Mouse (Mus musculus): ENCODE data around the gene Itgax. TPM values are rescaled to one million over a fixed set of nuclear protein-coding genes. Genes with fewer than 3 reads are reported as not detected.
"Not testable (repeated sequence)": the region's sequence is repeated elsewhere in the genome, so short reads cannot be mapped to it uniquely, and the experiment has no call there.

The Itgax gene
- polyA plus RNA-seq, 1 experiment from 2014 or later, result not detected

DNA sequence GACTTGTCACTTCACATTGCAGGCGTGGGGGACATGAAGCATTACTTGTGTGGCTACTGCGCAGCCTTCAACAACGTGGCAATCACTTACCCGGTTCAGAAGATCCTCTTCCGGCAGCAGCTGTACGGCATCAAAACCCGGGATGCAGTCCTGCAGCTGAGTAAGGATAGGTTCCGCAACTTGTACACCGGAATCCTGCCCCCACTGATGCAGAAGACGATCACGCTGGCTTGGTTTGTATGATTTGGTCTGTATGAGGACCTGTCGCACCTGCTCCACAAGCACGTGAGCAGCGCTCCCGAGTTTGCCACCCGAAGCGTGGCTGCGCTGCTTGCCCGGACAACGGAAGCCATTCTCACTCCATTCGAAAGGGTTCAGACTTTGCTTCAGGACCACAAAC lies 24.7 kb downstream of the Itgax start, which contains the start of gene Itgad:
TSS of gene Itgad (plus strand) at position 301 of the 400 bp plus-strand sequence.
- DNase-seq (ENCODE audit: low spot score), result no peak
- H3K27ac ChIP-seq, result no peak within 1 kb of the TSS
- H3K36me3 ChIP-seq (replicated peaks; ENCODE audit: control insufficient read depth, insufficient read depth), result no peaks in the 10 kb centered on the region
- no peak within 1 kb of the TSS for H3K4me3 ChIP-seq (replicated peaks; ENCODE audit: low read length)
- 95% methylated on average over 21 of the region's 21 CpGs for WGBS
- no peaks in the 10 kb centered on the region for H3K9me3 ChIP-seq (ENCODE audit: control insufficient read depth, low read length)
- ATAC-seq (ENCODE audit: low FRiP score), result no peak
- no peaks in the 10 kb centered on the region for H3K27me3 ChIP-seq (ENCODE audit: control insufficient read depth, insufficient read depth, low read length)
- H3K4me1 ChIP-seq (replicated peaks; ENCODE audit: control insufficient read depth, insufficient read depth, low read length), result no peaks in the 10 kb centered on the region
- no peak within 1 kb of the TSS for H3K4me2 ChIP-seq (replicated peaks)
- no peak within 1 kb of the TSS for H3K9ac ChIP-seq

DNA sequence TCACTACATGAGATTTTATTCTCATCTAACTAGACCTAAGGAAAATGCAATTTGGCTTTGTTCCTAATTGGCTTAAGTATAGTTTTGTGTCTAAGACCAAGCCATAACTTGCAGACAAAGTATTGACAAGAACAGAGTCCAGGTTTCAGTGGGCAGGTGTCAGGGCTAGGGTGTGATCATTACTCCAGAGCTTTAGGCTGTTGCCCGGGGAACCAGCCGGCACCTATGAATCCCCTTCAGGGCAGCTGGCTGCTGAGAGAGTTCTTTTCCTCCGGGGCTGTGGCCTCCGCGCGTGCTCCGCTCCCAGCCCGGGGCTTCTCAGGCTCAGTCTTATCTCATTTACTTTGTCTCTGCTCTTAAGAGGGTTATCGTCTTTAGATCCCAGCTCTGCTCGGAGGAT lies 25.6 kb downstream of the Itgax start:
- DNase-seq (ENCODE audit: low spot score) (no peak), ATAC-seq (ENCODE audit: low FRiP score) (no peak)
- Histone ChIP-seq H3K9me3 (ENCODE audit: control insufficient read depth, low read length) (no peaks in the 10 kb centered on the region), H3K27me3 (ENCODE audit: control insufficient read depth, insufficient read depth, low read length) (no peaks in the 10 kb centered on the region), H3K36me3 (replicated peaks; ENCODE audit: control insufficient read depth, insufficient read depth) (no peaks in the 10 kb centered on the region), H3K4me3 (replicated peaks; ENCODE audit: low read length) (no peak overlapping the region), H3K4me2 (replicated peaks) (no peak overlapping the region), H3K4me1 (replicated peaks; ENCODE audit: control insufficient read depth, insufficient read depth, low read length) (no peaks in the 10 kb centered on the region), H3K27ac (no peak overlapping the region), H3K9ac (no peak overlapping the region)
- 67% methylated on average over 10 of the region's 10 CpGs for WGBS

GRCm38 (mm10) chr7:128158688-128159354 lies 29.5 kb downstream of the Itgax start:
- H3K9ac ChIP-seq; H3K4me1 ChIP-seq (replicated peaks; ENCODE audit: control insufficient read depth, insufficient read depth, low read length); ATAC-seq (ENCODE audit: low FRiP score); H3K27me3 ChIP-seq (ENCODE audit: control insufficient read depth, insufficient read depth, low read length); H3K27ac ChIP-seq; H3K4me2 ChIP-seq (replicated peaks); H3K9me3 ChIP-seq (ENCODE audit: control insufficient read depth, low read length); H3K4me3 ChIP-seq (replicated peaks; ENCODE audit: low read length); H3K36me3 ChIP-seq (replicated peaks; ENCODE audit: control insufficient read depth, insufficient read depth); DNase-seq (ENCODE audit: low spot score): not testable (repeated sequence)
- WGBS, result 83% methylated on average over 8 of the region's 8 CpGs

- no peak for ATAC-seq (ENCODE audit: low FRiP score)
- Histone ChIP-seq H3K9me3 (ENCODE audit: control insufficient read depth, low read length) (no peaks in the 10 kb centered on the region), H3K4me1 (replicated peaks; ENCODE audit: control insufficient read depth, insufficient read depth, low read length) (no peaks in the 10 kb centered on the region), H3K4me3 (replicated peaks; ENCODE audit: low read length) (no peak overlapping the region), H3K9ac (no peak overlapping the region), H3K4me2 (replicated peaks) (no peak overlapping the region), H3K36me3 (replicated peaks; ENCODE audit: control insufficient read depth, insufficient read depth) (no peaks in the 10 kb centered on the region), H3K27ac (no peak overlapping the region), H3K27me3 (ENCODE audit: control insufficient read depth, insufficient read depth, low read length) (no peaks in the 10 kb centered on the region)
- no peak for DNase-seq (ENCODE audit: low spot score)
- 96% methylated on average over 4 of the region's 4 CpGs for WGBS
Measured at GRCm38 (mm10) chr7:128164001-128164400, 34.7 kb downstream of the Itgax start.

- Histone ChIP-seq H3K4me1 (replicated peaks; ENCODE audit: control insufficient read depth, insufficient read depth, low read length) (no peaks in the 10 kb centered on the region), H3K9me3 (ENCODE audit: control insufficient read depth, low read length) (no peaks in the 10 kb centered on the region), H3K9ac (no peak overlapping the region), H3K36me3 (replicated peaks; ENCODE audit: control insufficient read depth, insufficient read depth) (no peaks in the 10 kb centered on the region), H3K27ac (no peak overlapping the region), H3K4me2 (replicated peaks) (no peak overlapping the region), H3K4me3 (replicated peaks; ENCODE audit: low read length) (no peak overlapping the region), H3K27me3 (ENCODE audit: control insufficient read depth, insufficient read depth, low read length) (no peaks in the 10 kb centered on the region)
- no peak for DNase-seq (ENCODE audit: low spot score)
- 95% methylated on average over 7 of the region's 7 CpGs for WGBS
- no peak for ATAC-seq (ENCODE audit: low FRiP score)
Measured at GRCm38 (mm10) chr7:128166391-128166790, 37.0 kb downstream of the Itgax start.

DNA sequence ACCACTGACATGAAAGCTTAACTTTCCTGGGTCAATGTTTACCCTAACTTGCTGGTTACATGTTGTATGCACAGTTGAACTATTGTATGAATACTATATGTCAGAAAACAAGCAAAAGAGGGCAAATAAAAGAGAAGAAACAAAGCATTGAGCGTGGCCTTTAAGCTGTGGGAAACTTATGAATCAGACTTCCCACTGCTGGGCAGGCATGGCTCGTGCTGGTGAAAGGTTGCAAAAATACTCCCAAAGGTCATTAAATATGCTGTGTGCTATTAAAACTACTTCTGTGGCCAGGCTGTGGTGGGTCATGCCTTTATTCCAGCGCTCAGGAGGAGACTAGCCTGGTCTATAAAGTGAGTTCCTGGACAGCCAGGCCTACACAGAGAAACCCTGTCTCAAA lies 40.6 kb downstream of the Itgax start:
- H3K4me3 ChIP-seq (replicated peaks; ENCODE audit: low read length), result no peak overlapping the region
- H3K9me3 ChIP-seq (ENCODE audit: control insufficient read depth, low read length), result no peaks in the 10 kb centered on the region
- ATAC-seq (ENCODE audit: low FRiP score) (no peak), DNase-seq (ENCODE audit: low spot score) (no peak)
- H3K27ac ChIP-seq, result no peak overlapping the region
- WGBS, result 78% methylated on average over 3 of the region's 3 CpGs
- H3K4me2 ChIP-seq (replicated peaks), result no peak overlapping the region
- H3K9ac ChIP-seq, result no peak overlapping the region
- H3K27me3 ChIP-seq (ENCODE audit: control insufficient read depth, insufficient read depth, low read length), result no peaks in the 10 kb centered on the region
- H3K36me3 ChIP-seq (replicated peaks; ENCODE audit: control insufficient read depth, insufficient read depth), result no peaks in the 10 kb centered on the region
- no peaks in the 10 kb centered on the region for H3K4me1 ChIP-seq (replicated peaks; ENCODE audit: control insufficient read depth, insufficient read depth, low read length)

DNA sequence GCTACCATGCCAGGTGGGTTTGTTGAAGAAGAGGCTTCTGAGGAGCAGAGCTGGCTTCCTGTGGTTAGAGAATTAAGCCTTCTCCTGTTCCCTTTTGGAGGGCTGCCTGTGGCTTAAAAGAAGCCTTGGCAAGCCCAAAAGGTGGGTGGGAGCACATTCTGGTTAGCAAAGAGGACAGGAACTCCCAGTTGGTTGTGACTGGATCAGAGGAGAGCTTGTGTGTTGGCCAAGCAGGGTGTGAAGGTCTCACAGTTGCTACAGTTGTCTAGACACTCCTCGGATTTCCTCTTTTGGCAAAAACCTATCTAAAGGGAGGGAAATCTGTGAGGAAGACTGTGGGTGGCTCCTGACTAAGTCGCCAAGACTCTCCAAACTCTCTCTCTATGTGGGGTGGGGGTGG lies 49.0 kb downstream of the Itgax start:
- DNase-seq (ENCODE audit: low spot score), result no peak
- H3K4me3 ChIP-seq (replicated peaks; ENCODE audit: low read length), result no peak overlapping the region
- whole genome bisulfite sequencing, result 72% methylated on average over 2 of the region's 2 CpGs

GRCm38 (mm10) chr7:128180126-128180525 lies 50.8 kb downstream of the Itgax start:
- Histone ChIP-seq H3K27ac (no peak overlapping the region), H3K4me1 (replicated peaks; ENCODE audit: control insufficient read depth, insufficient read depth, low read length) (no peaks in the 10 kb centered on the region), H3K9me3 (ENCODE audit: control insufficient read depth, low read length) (no peaks in the 10 kb centered on the region), H3K4me3 (replicated peaks; ENCODE audit: low read length) (no peak overlapping the region), H3K36me3 (replicated peaks; ENCODE audit: control insufficient read depth, insufficient read depth) (no peaks in the 10 kb centered on the region), H3K27me3 (ENCODE audit: control insufficient read depth, insufficient read depth, low read length) (no peaks in the 10 kb centered on the region), H3K4me2 (replicated peaks) (no peak overlapping the region), H3K9ac (no peak overlapping the region)
- WGBS, result 86% methylated on average over 7 of the region's 7 CpGs
- no peak for DNase-seq (ENCODE audit: low spot score)
- no peak for ATAC-seq (ENCODE audit: low FRiP score)

More for the DNA sequence above, 49.0 kb downstream of the Itgax start:
- H3K4me2 ChIP-seq (replicated peaks), result no peak overlapping the region
- ATAC-seq (ENCODE audit: low FRiP score), result no peak
- H3K36me3 ChIP-seq (replicated peaks; ENCODE audit: control insufficient read depth, insufficient read depth), result no peaks in the 10 kb centered on the region
- H3K9ac ChIP-seq, result no peak overlapping the region
- no peak overlapping the region for H3K27ac ChIP-seq
- H3K4me1 ChIP-seq (replicated peaks; ENCODE audit: control insufficient read depth, insufficient read depth, low read length), result no peaks in the 10 kb centered on the region
- H3K9me3 ChIP-seq (ENCODE audit: control insufficient read depth, low read length), result no peaks in the 10 kb centered on the region
- H3K27me3 ChIP-seq (ENCODE audit: control insufficient read depth, insufficient read depth, low read length), result no peaks in the 10 kb centered on the region

- no peaks in the 10 kb centered on the region for H3K9me3 ChIP-seq (ENCODE audit: control insufficient read depth, low read length)
- no peak overlapping the region for H3K9ac ChIP-seq
- WGBS, result 87% methylated on average over 6 of the region's 6 CpGs
- H3K36me3 ChIP-seq (replicated peaks; ENCODE audit: control insufficient read depth, insufficient read depth), result no peaks in the 10 kb centered on the region
- no peaks in the 10 kb centered on the region for H3K4me1 ChIP-seq (replicated peaks; ENCODE audit: control insufficient read depth, insufficient read depth, low read length)
- H3K27me3 ChIP-seq (ENCODE audit: control insufficient read depth, insufficient read depth, low read length), result no peaks in the 10 kb centered on the region
- H3K4me2 ChIP-seq (replicated peaks), result no peak overlapping the region
- ATAC-seq (ENCODE audit: low FRiP score) (no peak), DNase-seq (ENCODE audit: low spot score) (no peak)
- no peak overlapping the region for H3K27ac ChIP-seq
- no peak overlapping the region for H3K4me3 ChIP-seq (replicated peaks; ENCODE audit: low read length)
Measured at GRCm38 (mm10) chr7:128180546-128180945, 51.2 kb downstream of the Itgax start.

GRCm38 (mm10) chr7:128181691-128182090 lies 52.3 kb downstream of the Itgax start:
- Histone ChIP-seq H3K9me3 (ENCODE audit: control insufficient read depth, low read length) (no peaks in the 10 kb centered on the region), H3K4me2 (replicated peaks) (no peak overlapping the region), H3K4me3 (replicated peaks; ENCODE audit: low read length) (no peak overlapping the region), H3K36me3 (replicated peaks; ENCODE audit: control insufficient read depth, insufficient read depth) (no peaks in the 10 kb centered on the region), H3K4me1 (replicated peaks; ENCODE audit: control insufficient read depth, insufficient read depth, low read length) (no peaks in the 10 kb centered on the region), H3K27me3 (ENCODE audit: control insufficient read depth, insufficient read depth, low read length) (no peaks in the 10 kb centered on the region), H3K27ac (no peak overlapping the region), H3K9ac (no peak overlapping the region)
- 94% methylated on average over 10 of the region's 10 CpGs for WGBS
- ATAC-seq (ENCODE audit: low FRiP score) (no peak), DNase-seq (ENCODE audit: low spot score) (no peak)
